Mouse (Mus musculus) testis, postnatal 10 days (tissue): Measurements from ENCODE around the gene Rpain.

Experiments used
- DNase-seq: peaks from one replicate; pipeline ENCODE4 v3.0.0; 2021; ENCODE audit warnings: low spot score

Rpain gene

GRCm38 (mm10) chr11:70969821-70970559, at the start of gene Rpain, which contains the start of gene Nup88:
Gene Rpain (plus strand): TSS chr11:70970213.
Gene Nup88 (minus strand): TSS chr11:70969973.
- DNase-seq, result peak; percentile 89

- DNase-seq, result no peak
Observed at GRCm38 (mm10) chr11:70931461-70931860, 38.6 kb upstream of the Rpain start.

- DNase-seq, result no peak
Observed at GRCm38 (mm10) chr11:70935316-70935715, 34.7 kb upstream of the Rpain start.

DNA sequence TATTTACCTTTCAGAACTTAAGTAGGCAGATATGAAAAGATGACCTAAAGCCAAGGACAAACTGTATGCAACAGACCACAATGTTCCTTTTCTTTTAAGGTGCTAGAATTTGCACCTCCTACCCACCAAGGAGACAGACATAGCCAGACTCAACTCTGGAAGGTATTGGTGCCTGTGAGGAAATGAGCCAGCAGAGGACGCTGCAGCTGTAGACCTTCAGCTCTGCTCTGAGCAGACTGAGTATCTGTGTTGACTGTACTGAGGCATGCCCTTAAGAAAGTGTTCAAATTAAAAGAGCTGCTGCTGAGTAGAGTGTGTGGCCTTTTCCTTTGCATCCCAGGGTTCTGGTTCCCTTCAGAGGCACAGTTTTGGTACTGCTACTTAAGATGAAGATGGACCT, 27.4 kb upstream of the Rpain start:
- DNase-seq, result no peak

- DNase-seq, result no peak
Observed at GRCm38 (mm10) chr11:70943651-70944050, 26.4 kb upstream of the Rpain start.

- no peak for DNase-seq
Observed at GRCm38 (mm10) chr11:70944935-70945817, 24.8 kb upstream of the Rpain start.

GRCm38 (mm10) chr11:70954711-70955110, 15.3 kb upstream of the Rpain start:
- no peak for DNase-seq

DNA sequence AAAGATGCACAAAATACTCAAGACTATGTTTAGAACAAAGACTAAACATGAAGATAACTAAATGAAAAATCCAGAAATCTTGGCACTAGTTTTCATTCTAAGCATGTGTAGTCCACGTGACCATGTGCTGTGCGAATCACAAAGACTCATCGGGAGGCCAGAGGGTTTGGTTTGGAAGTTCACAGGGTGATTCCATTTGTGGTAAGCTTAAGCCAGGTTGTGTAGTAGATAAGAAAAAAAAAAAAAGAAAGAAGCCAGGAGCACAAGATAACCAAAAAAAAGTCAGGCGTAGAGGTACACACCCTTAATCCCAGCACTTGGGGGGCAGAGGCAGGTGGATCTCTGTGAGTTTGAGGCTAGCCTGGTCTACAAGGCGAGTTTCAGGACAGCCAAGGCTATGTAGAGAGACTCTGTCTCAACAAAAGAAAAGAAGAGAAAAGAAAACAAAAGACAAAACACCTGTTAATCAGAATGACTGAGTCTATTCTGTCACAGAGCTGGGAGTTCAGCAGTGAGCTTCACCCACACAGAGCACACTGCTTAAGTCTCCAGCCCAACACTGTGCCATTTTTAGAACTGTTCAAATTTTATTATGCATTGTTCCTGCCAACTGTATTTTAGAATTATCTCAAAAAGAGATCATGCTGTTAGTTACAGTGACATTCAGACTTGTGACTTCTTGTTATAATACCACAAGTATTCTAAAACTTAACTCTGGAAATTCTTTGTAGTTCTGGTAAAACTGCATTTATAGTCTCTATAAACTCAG, 9.0 kb upstream of the Rpain start:
- DNase-seq, result no peak

GRCm38 (mm10) chr11:70964222-70964907, 5.6 kb upstream of the Rpain start:
- no peak for DNase-seq

DNA sequence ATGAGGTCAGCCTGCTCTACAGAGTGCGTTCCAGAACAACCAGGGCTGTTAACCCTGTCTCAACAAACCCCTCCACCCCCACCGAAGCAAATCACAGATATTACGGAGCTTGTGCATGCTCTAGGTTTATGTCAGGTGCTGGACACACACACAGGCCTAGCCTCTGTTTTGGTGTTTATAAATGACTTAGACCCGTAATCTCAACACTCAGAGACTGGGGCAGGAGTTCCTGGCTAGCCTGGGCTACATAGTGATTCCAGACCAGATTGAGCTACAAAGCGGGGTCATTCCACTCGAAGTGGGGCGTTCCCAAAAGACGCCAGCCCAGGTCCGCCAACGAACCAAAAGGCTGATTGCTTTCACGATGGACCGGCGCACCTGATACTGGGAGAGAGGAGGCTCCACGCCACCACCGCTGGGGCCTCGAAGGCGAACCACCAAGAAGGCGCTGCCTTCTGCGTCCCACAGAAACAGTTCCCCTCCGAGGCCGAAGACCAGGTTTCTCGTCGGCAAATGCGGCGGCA, 680 bp upstream of the Rpain start:
- no peak for DNase-seq

DNA sequence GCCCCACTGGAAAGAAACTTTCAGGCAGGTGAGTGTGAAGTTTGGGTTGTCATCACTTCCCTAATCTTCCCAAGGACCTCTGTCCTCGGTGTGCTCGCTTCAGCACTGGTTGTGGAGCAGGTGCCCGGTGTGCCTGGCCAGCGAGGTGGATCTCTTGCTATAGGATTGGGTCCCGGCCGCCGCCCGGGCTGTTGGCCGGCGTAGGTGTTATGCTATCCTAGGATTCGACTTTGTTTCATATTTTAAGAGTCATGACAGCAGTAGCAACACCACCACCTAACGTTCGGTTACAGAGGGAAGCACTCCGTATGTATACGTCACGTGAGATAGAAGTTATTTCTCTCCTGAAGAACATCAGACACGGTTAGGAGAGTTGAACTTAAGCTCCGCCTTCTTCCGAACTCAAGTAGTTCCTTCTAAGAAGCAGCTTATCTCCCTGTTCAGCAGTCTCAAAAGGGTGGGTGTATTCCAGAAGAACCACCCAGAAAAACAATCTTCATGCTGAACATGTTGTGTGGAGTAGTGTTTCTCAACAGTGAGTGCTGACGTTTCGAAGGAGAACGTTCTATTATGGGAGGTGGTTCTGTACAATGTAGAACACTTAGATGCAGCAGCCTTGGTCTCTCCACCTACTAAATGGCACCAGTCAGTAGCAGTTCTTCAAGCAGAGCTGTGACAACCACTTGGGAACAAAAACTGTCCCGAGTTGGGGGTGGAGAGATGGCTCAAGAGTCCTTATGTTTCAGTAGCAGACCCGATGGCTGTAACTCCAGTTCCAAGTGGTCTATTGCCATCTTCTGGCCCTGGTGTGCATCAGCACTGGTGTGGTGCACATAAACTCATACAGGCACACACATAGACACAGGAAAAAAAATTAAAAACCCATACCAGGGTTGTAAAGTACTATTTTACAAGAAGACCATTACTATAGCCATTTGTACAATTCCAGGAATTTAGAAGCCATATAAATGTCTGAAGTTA, 837 bp downstream of the Rpain start:
- no peak for DNase-seq

DNA sequence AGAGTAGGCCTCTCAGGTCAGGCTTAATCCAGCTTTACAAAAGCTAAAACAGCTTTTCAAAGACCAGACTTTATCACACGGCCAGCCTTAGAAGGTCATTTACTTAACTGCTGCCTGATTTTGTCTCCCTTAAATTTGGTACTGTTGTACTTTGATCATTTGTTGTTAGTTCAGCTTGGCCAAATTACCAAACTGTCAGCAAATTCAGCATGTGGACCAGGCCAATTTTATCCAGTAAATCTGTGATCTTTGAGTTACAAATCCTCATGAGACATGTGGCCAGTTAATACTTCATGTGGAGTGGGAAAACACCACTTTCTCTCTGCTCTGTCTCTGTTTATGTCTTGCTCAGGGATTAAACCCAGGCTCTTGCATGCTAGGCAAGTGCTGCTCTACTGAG, 2.6 kb downstream of the Rpain start:
- no peak for DNase-seq

- no peak for DNase-seq
Observed at GRCm38 (mm10) chr11:70973947-70974346, 3.9 kb downstream of the Rpain start.

- DNase-seq, result no peak
Observed at GRCm38 (mm10) chr11:70975193-70975592, 5.2 kb downstream of the Rpain start.

GRCm38 (mm10) chr11:70977293-70977692, 7.3 kb downstream of the Rpain start:
- no peak for DNase-seq

DNA sequence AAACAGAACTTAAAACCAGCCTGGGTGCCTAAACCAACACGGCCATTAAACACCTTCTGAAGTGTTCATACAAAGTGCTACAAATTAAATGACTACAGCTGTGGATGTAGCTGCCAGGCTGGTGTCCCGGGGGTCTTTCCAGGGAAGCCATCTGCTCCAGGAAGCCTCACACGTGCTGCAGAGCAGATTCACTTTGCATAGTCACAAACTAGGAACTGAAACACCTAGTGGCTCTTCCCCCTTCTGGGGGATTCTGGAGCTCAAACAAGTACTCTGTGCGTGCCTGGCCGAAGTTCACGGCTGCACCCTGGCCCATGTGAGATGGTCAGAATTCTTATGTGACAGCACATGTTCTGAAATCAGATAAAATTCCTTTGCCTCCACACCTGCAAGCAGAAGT, 10.2 kb downstream of the Rpain start:
- DNase-seq, result no peak

GRCm38 (mm10) chr11:70980751-70981510, 10.9 kb downstream of the Rpain start:
- no peak for DNase-seq

DNA sequence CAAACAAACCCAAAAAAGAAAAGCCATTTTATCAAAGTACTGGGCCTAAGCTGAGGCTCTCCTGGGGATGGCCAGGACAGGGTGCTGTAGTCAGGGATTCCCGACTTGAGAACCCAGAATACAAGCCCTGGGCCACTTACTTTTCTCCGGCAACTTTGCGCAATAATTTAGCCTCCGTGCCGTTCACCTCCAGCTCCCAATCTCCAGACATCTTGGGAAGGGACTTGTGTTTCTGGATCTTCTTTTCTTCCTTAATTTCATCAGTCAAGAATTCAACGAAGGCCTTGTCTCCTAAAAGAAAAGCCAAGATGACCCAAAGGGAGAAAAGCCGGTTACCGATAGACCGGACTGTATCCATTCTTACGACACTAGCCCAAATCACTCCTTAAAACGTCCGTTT, 12.0 kb downstream of the Rpain start:
- DNase-seq, result no peak

DNA sequence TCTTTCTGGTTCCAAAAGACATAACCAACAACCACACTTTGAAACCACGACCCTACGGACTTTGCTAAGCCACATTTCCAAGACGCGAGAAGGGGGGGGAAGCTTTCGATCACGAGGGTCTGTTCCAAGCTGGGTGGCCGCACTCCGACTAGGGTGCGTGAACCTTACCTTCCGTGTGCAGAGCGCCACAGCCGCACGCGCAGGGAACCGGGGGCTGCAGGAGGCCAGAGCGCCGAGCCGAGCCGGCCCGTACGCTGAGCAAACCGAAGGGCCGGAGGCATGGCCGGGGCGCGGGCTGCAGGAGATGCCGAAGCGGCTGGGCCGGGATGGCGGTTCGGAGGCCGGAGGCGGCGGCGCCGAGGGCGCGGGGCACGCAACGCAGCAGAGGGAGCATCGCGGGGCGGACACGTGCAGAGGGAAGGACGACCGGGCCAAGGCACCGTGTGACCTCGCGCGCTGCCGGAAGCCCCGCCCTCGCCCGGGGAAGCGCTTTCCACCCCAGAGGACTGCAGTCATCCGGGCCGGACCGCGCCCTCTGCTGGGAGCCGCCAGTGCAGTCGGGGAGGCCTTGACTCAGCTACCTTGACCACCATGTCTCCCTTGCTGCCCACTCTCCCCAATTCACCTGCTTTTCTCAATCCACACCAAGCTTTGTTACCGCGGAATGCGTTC, 12.7 kb downstream of the Rpain start, which contains the start of gene C1qbp:
C1qbp (minus strand) TSS at position 470 of the 672 bp plus-strand sequence.
- peak; percentile 99 for DNase-seq
